Mouse (Mus musculus) bone marrow, adult 2 months (tissue): Measurements from ENCODE around the gene Zbtb8a. TPM values are rescaled to one million over a fixed set of nuclear protein-coding genes. Genes with fewer than 3 reads are reported as not detected.
"Not testable (repeated sequence)": the region's sequence is repeated elsewhere in the genome, so short reads cannot be mapped to it uniquely, and the experiment has no call there.

Experiments used
- H3K27ac ChIP-seq: fragments of 200-500 bp; 2 replicates; pipeline ENCODE4 v1.5.1; 2012; ENCODE audit warnings: low read depth, mild to moderate bottlenecking, control low read depth, inconsistent platforms, low read length; ENCODE audit not compliant: control insufficient read depth, poor library complexity, insufficient read depth
- H3K4me1 ChIP-seq: fragments of 200-500 bp; 2 replicates; pipeline ENCODE4 v1.6.1; 2011; ENCODE audit warnings: low read length; ENCODE audit not compliant: control insufficient read depth, insufficient read depth
- H3K4me3 ChIP-seq: fragments of 200-500 bp; replicated peaks from 2 replicates; pipeline ENCODE3; 2011; ENCODE audit warnings: mild to moderate bottlenecking, low read depth, low read length, control low read depth; ENCODE audit not compliant: control insufficient read depth
- CTCF ChIP-seq: fragments of 200-500 bp; IDR thresholded peaks from 2 replicates; pipeline ENCODE4 v1.5.1; 2011; ENCODE audit warnings: low read length, control low read depth; ENCODE audit not compliant: control insufficient read depth, insufficient read depth
- POLR2A ChIP-seq: fragments of 200-500 bp; IDR thresholded peaks from 2 replicates; pipeline ENCODE4 v1.6.1; 2011; ENCODE audit warnings: low read depth, mild to moderate bottlenecking, control low read depth, low read length, borderline replicate concordance; ENCODE audit not compliant: control insufficient read depth
- WGBS: fragments of 180-500 bp; shearing (Covaris S2); methylation state at CpG from one replicate; pipeline ENCODE4 v1.1.7; 2018; 5-methylcytosine and 5-hydroxymethylcytosine counted together
- polyA plus RNA-seq: library from polyadenylated mRNA; stranded (reverse); fragments of >200 nt; gene quantifications from 2 replicates; pipeline ENCODE4 v1.2.4, GENCODE M21; 2011; ENCODE audit warnings: low replicate concordance; ENCODE audit not compliant: missing spikeins, insufficient read depth, insufficient read length

The Zbtb8a gene
- polyA plus RNA-seq, 1 experiment = 4.9 TPM

DNA sequence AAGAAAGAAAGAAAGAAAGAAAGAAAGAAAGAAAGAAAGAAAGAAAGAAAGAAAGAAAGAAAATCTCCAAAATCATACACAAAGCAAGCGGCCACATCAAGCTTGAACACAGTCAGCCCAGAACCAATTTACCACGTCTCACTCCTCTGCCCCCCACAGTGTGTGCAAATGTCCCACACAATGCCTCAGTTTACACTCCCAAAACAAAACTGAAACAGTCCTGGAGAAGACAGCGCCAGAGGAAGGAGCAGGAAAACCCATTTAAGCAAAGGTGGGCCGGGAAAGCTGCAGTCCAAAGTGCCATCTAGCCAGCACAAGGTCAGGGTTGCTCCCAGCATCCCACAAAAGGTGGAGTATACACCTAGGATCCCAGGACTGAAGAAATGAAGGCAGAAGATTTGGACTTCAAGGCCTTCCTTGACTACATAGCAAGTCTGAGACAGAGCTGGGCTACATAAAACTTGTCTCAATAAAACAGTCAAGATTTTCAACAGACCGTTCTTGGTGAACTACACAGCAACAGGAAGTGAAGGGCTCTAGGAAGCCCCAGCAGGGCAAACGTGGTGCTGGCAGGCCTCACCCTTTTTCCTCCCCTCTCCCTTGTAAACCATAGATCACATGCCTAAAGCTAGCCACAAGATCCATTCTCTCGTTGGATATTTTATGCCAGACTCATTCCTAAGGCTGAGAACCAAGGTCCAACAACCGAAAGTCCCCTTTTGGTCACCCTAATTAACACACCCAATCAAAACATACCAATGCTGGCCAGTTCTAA lies 4.5 kb downstream of the Zbtb8a start:
- 46% methylated on average over 8 of the region's 8 CpGs for WGBS
- TF ChIP-seq POLR2A = no peak
- TF ChIP-seq CTCF = no peak
- H3K27ac ChIP-seq = 0 out of 2 replicates have a peak overlapping the region, but pooled peaks have one; percentile 6
- H3K4me3 ChIP-seq = no peak overlapping the region
- H3K4me1 ChIP-seq = peaks cover 3% of the 10 kb centered on the region

DNA sequence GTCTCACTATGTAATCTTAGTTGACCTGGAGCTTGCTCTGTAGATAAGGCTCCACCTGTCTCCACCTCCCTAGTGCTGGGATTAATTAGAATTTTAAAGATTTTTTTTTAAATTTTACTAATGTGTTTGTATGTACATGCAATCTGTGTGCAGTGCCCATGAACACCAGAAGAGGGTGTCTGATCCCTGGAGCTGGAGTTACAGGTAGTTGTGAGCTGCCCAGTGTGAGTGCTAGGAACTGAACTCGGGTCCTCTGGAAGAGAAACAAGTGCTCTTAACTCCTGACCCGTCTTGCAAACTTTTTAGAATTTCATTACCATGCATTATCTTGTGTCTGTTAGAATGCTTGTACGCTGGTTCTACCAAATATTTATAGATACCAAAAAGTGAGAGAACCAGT lies 6.5 kb downstream of the Zbtb8a start:
- Histone ChIP-seq H3K4me1 (peaks cover 3% of the 10 kb centered on the region), H3K27ac (no peak overlapping the region), H3K4me3 (no peak overlapping the region)
- 95% methylated on average over 3 of the region's 3 CpGs for WGBS
- TF ChIP-seq POLR2A (no peak), CTCF (no peak)

DNA sequence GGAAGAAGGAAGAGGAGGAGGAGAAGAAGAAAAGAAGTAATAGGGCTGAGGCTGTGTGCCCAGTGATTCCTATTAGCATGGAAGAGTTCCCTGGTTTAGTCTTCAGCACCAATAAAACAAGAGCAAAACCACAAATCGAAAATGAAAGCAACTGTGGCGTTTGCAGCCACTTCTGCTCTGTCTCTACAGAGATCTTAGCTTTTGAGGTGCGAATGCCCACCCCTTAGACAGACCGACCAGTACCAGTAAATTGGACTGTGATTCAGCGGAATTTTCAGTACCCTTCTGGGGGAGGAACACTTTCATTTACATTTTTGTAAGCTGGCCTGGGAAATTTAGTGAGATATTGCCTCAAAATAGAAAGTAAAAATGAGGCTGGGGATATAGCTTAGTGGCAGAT lies 12.7 kb downstream of the Zbtb8a start:
- Histone ChIP-seq H3K27ac (no peak overlapping the region), H3K4me3 (peak overlapping the region; percentile 31), H3K4me1 (no peaks in the 10 kb centered on the region; the same call in 1 of the 2 replicates)
- 2% methylated on average over 5 of the region's 5 CpGs for WGBS
- TF ChIP-seq CTCF (no peak), POLR2A (no peak)

- no peak overlapping the region for H3K4me3 ChIP-seq
- no peak for TF ChIP-seq POLR2A
- no peak for TF ChIP-seq CTCF
- no peak overlapping the region for H3K27ac ChIP-seq
- H3K4me1 ChIP-seq = no peaks in the 10 kb centered on the region; the same call in 1 of the 2 replicates
- WGBS = 85% methylated on average over 3 of the region's 3 CpGs
Observed at GRCm38 (mm10) chr4:129364379-129364778, 13.5 kb downstream of the Zbtb8a start.

DNA sequence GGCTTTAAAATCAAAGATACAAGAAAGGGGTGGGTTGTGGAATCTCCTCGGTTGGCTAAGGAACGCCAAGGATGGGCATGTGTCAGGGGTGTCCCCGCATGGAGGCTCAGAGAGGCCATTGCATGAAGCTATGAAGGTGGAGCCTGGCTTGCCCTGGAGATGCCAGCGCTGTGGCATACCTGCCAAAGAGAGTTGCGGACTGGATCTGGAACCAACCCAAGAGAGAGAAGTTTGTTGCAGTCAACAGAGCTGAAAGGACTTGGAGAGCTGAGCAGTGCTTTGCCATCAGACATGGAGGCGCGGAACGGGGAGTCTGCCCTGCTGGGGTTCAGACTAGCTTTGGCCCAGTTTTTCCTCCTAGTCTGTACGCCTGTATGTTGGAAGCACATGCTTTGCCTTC lies 14.5 kb downstream of the Zbtb8a start:
- WGBS = 95% methylated on average over 9 of the region's 9 CpGs
- Histone ChIP-seq H3K4me3 (no peak overlapping the region), H3K27ac (no peak overlapping the region), H3K4me1 (no peaks in the 10 kb centered on the region; the same call in 1 of the 2 replicates)
- no peak for TF ChIP-seq CTCF
- TF ChIP-seq POLR2A = no peak

GRCm38 (mm10) chr4:129362771-129363170 lies 15.1 kb downstream of the Zbtb8a start:
- TF ChIP-seq POLR2A (no peak), CTCF (no peak)
- WGBS = 94% methylated on average over 5 of the region's 5 CpGs
- no peak overlapping the region for H3K4me3 ChIP-seq
- H3K4me1 ChIP-seq = no peaks in the 10 kb centered on the region; the same call in 1 of the 2 replicates
- no peak overlapping the region for H3K27ac ChIP-seq

GRCm38 (mm10) chr4:129362238-129362637 lies 15.7 kb downstream of the Zbtb8a start:
- WGBS = 61% methylated on average over 3 of the region's 3 CpGs
- not testable (repeated sequence) for H3K27ac ChIP-seq

DNA sequence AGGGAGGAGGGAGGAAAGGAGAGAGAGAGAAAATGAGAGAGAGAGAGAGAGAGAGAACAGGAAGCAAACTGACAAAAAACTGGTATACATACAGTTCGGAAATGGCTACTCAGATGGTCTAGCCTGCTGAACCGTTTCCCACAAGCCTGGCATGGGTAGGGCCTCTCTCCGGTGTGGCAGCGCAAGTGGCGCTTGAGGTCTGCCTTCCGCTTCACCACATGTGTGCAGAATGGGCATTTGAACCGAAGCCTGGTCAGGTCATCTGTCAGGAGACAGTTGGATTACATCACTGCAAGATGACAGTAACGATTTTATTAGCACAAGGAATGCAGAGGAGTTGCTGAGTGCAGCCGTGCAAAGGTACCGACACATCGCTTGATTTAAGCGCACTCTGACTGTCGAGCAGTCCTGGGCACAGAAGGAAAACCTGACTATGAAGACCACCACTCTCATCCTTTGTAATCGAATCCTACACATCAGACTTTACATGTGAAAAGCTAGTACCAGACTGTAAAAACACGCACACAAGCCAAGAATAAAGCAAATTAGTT lies 20.2 kb downstream of the Zbtb8a start:
- no peaks in the 10 kb centered on the region for H3K4me1 ChIP-seq
- WGBS = 70% methylated on average over 15 of the region's 15 CpGs
- H3K27ac ChIP-seq = no peak overlapping the region
- no peak for TF ChIP-seq CTCF
- no peak for TF ChIP-seq POLR2A
- H3K4me3 ChIP-seq = no peak overlapping the region

More at GRCm38 (mm10) chr4:129362238-129362637, 15.7 kb downstream of the Zbtb8a start:
- H3K4me1 ChIP-seq, H3K4me3 ChIP-seq: not testable (repeated sequence)
